Mouse (Mus musculus) T-helper 2 cell (primary cell): ENCODE measurements at regions not wholly inside any gene's neighbourhood (a gene's known extent, or its start where the extent isn't known, plus 50 kb on each side); places are given as distances from the start of the nearest gene placed in this dataset.

ENCODE experiments used
- in situ Hi-C: fragments of 300-600 bp; cut with MboI, MseI; formaldehyde crosslinking; loops from one replicate; pipeline ENCODE4 v1.15.1; 2025; ENCODE audit warnings: high pct_unique_total_duplicates

DNA sequence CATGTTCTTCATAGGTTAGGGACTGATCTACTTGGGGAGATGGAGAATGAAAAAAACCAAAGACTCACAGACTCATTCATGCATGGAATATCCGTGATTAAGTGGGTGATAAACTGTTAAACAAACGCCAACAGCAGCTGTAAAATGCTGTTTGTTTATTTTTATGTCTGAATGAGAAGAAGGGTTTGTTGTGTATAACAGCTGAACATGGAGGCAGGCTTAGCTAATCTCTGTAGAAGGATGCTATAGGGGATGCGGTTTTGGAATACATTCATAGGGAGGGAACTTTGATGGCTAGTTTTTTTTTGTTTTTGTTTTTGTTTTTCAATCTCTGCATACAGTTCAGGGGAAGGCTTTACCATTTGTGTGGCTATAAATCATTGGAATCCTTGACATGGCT, 977.1 kb upstream of the Cdh8 start:
- in situ Hi-C loops: no loop called here

DNA sequence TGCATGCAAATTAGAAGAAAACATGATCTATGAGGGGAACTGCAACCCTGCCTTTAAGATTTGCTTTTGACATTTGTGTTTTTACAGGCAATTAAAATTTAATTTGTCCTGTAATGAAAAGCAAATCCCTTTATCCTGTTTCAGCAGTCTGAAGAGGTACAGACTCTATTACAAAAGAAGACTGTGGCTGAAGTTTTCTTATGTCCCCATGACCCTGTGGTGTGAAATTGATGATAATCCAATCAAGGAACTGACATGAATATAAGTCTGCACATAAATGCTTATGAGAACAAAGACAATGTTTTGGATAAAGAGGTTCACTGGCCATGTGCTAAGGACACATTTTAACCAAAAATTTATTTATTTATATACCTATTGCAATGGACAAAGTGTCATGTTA, 951.4 kb upstream of the Cdh8 start:
- in situ Hi-C loops: loop anchor here (10.0 kb wide), 1 partner anchor 1783 kb away; no protein-coding TSS in a partner anchor

DNA sequence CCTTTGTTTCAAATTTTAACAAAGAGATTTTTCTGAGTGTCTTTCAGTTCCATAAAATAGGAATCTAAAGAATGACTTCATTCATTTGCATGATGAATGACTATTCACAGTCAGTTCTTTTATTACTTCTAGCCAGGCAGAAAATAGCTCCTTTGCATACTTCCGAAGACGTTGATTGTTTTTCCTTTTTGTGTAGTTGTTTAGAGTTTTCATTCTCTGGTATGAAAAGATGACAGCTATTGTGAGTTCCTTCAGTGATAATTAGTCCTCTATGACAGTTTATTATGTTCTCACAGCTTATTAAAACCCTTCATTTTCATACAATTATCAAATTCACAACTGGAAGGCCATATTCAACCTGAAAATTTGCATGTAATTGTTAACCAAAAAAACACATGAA, 946.5 kb upstream of the Cdh8 start:
- in situ Hi-C loops: loop anchor here (10.0 kb wide), 1 partner anchor 1778 kb away; no protein-coding TSS in a partner anchor

DNA sequence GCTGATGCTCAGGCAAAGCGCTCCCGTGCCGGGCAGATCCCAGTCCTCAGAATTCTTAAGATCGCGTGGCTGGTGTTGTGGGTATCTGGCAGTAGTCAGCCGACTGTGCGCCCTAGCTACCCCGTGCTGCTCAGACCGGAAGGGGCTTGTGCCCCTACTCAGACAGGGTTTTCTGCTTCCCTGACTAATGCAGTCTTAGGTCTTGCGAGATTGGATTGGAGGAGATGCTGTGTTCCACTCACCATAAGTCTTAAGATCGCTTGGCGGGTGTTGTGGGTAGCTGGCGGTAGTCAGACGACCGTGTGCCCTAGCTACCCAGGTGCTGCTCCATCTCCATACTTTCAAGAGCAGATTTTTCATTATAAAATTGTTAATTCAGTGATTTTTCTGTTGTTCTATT, 944.3 kb upstream of the Cdh8 start:
- in situ Hi-C loops: loop anchor here (10.0 kb wide), 1 partner anchor 1776 kb away; no protein-coding TSS in a partner anchor

DNA sequence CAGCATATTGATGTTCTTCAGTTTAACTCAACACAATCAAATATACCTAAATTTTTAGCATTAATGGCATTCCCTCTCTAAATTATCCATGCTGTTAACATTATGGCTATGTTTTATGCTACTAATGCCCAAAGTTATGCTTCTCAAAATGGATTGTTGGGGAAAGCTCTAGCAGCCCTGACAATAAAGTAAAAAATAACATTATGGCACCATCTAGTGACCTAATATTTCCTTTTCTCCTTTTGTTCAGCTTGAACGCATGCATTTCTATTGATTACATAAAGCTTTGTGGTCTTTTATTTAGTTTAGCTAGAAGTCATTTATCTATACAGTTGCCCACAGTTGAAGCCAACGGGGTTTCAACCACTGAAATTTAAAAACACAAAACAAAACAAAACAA, 918.3 kb upstream of the Cdh8 start:
- in situ Hi-C loops: no loop called here

DNA sequence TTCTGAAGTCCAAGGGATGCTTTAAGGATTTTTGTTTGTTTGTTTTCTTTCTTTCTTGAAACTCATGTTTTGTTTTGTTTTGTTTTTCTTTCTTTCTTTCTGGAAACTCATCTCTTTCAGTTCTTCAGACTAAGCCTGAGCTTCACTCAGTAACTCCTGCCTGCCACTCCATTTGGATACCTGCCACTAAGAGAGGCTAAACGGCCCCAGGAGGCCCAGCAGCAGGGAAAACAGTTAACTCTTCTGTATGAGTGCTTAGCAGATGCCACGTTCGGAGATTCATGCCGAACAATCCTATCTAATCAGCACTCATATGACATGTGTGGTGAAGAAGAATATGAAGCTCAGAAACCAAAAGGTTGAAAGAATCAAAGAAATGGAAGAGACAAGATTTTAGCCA, 909.3 kb upstream of the Cdh8 start:
- in situ Hi-C loops: no loop called here

DNA sequence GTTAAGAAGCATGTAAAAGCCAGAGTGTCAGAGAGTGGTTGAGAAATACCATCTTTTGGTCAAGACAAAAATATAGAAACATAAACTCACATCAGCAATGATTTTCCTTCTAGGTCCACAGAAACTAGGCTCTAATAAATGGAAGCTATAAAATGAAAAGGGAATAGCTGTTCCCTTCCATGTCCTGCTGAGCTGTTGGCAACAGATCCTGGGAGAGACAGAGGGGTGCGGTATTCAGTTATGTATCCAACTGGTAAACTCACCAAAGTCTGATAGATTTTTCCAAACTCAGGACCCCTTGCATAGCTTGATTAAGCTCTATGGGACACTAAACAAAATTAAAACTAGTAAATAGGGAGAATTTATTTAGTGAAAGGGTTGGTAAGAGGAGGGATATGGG, 907.2 kb upstream of the Cdh8 start:
- in situ Hi-C loops: no loop called here

DNA sequence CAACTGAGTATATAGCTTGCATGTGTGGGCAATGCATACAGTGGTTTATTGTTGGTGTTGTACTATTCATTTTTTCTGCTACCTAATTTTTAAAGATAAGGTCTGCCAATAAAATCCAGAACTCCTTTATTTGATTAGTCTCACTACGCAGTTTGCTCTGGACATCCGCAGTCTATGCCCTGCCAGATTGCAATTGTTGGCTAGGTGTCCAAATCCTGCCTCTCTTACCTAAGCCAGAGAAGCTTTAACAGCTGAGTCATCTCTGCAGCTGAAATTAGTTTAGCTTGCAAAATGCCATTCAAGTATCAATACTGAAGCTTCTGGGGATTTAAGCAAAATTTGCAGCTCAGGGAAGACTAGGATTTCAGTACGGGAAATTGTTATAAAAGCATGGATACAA, 881.9 kb upstream of the Cdh8 start:
- in situ Hi-C loops: no loop called here

DNA sequence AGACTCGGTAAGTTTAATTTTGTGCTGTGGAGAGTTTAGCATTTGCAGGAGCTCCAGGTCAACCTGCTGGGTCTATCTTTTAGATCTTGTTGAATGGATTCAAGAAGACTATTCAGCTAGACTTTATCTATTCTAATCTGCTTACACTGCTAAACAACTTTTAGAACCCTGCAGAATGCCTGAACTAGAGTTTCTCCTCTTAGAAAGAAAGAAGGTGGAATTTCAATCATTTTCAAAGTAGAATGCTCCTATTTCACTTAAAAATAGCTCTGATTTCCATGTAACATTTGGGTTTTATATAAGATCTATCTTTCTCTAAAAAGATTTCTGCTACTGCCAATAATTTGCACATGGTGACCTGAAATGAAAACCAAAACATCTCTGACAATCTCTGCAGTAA, 876.3 kb upstream of the Cdh8 start:
- in situ Hi-C loops: no loop called here

DNA sequence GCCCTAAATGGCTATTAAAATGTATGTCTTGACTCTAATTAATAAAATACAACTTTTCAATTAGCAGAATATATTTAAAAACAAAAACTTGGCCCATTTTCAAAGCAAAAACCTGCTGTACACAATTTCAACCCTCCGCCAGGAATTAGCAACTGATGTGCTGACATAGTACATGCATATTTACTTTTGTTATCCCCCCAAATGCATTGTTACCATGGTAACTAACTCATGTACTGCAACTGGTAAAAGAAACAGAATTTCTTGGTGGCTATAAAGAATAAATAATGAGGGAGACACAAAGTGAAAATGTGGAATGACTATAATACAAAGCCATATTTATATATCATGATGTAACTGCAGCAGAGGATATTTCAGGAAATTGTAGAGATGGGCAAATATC, 875.7 kb upstream of the Cdh8 start:
- in situ Hi-C loops: no loop called here
